Mouse (Mus musculus): ENCODE measurements at regions not wholly inside any gene's neighbourhood (a gene's known extent, or its start where the extent isn't known, plus 50 kb on each side); places are given as distances from the start of the nearest gene placed in this dataset.

GRCm38 (mm10) chr4:26273754-26274153, 72.9 kb downstream of the Manea start:
- DNase-seq, result no peak

DNA sequence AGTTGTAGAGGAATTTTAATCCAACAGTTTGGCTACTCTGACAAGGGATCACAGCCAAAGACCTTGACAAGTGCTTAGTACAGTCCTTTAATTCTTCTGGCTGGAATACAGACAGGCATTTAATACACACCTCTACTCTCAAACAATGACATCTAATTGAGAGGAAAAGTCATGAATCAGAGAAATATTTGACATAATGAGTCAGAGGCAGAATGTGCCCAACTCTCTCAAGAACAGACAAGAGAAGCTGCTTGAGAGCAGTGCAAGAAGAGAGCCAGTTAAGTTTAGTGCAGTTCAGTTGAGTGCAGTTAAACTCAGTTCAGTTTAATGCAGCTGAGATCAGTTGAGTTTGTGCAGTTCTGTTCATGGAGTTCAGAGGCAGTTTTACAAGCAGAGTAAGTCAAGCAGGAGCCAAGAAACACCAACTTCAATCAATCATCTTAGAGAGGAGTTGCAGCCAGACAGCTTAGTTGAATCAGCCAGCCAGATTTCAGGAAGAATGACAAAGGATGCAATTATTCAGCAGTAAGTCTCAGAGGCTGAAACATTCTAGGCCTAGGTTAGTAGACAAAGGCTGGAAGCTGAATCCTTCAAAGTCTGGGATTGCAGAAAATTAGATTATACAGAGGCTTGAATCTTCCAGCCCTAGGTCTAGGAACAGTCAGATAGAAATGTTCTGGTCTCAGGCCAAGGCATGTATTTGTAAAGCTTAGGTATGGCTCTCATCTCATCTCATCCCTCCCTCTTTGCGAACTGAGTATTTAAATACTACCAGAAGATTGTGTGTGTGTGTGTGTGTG, 87.3 kb downstream of the Manea start:
- peak in 1 of 2 experiments; percentile 5 for DNase-seq

DNA sequence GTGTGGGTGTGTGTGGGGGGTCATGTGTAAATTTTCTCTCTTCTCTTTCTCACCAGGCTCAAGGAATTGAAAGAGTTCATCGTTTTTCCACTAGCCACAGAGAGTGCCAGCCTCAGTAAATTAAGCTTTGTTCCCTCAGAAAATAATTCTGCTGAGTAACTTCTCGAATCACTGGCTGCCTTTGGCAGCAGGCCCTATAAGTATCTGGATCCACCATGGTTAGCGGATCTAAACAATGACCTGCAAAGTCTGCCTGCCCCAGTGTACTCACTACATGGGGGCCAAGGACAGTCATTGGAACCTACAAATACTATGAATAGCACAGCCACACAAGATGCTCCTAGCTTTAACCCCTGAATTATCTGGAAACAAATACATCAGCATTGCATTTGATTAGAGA, 90.8 kb downstream of the Manea start:
- no peak for DNase-seq

DNA sequence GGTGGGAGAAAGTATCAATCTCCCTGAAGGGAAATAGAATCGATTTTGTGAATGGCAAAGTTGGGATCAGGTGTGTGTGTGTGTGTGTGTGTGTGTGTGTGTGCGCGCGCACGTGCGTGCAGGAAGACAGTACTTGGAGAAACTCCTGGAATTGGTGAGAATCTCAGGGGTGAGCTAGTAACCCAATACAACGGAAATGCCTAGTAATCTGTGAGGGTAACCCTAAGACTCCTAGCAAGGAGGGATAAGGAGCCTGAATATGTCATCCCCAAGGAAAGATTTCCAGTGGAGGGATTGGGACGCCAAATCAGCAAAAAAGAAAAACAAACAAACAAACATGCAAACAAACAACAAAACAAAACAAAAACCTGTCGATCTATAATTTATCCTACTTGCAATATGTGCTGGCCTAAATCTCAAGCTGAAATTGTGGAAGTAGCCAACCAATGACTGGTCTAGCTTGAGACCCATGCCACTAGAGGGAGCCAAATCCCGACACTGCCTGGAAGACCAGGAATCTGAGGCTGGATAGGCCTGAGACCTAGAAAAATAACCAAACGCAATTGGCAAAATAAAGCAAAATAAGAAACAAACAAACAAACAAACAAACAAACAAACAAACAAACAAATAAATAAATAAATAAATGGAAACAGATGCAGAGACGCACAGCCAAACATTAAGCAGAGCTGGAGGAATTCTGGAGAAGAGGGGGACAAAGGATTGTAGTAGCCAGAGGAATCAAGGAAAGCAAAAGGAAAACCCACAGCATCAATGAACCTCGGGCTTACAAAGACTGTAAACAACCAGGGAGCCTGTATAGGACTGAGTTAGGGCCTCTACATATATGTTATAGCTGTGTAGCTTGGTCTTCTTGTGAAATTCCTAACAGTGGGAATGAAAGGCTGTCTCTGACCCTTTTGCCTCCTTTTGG, 98.5 kb downstream of the Manea start:
- DNase-seq, result peak; percentile 72 to 83

- DNase-seq, result no peak
These were observed 123.4 kb downstream of the Manea start for GRCm38 (mm10) chr4:26223267-26223666.
